Mouse (Mus musculus) intestine, embryonic 15.5 days (tissue): Measurements from ENCODE around the gene Chkb. TPM values are rescaled to one million over a fixed set of nuclear protein-coding genes. Genes with fewer than 3 reads are reported as not detected.

Source experiments
- ATAC-seq: fragments of 200-750 bp; cut with Nextera tagmentation; 2 replicates; pipeline ENCODE4 v1.8.0; 2017; ENCODE audit warnings: moderate TSS enrichment, moderate library complexity
- H3K27ac ChIP-seq: fragments of 300-500 bp; sonication (generic); 2 replicates; pipeline ENCODE4 v1.5.1; 2015; ENCODE audit warnings: mild to moderate bottlenecking, inconsistent platforms
- H3K27me3 ChIP-seq: fragments of 300-500 bp; sonication (generic); replicated peaks from 2 replicates; pipeline ENCODE4 v1.6.1; 2015; ENCODE audit warnings: inconsistent platforms
- H3K36me3 ChIP-seq: fragments of 300-500 bp; sonication (generic); 2 replicates; pipeline ENCODE4 v1.6.1; 2015; ENCODE audit warnings: inconsistent platforms
- H3K4me1 ChIP-seq: fragments of 300-500 bp; sonication (generic); replicated peaks from 2 replicates; pipeline ENCODE4 v1.6.1; 2015; ENCODE audit warnings: inconsistent platforms
- H3K4me2 ChIP-seq: fragments of 300-500 bp; sonication (generic); replicated peaks from 2 replicates; pipeline ENCODE4 v1.6.1; 2015; ENCODE audit warnings: mild to moderate bottlenecking, inconsistent platforms
- H3K4me3 ChIP-seq: fragments of 300-500 bp; sonication (generic); replicated peaks from 2 replicates; pipeline ENCODE4 v1.5.1; 2015; ENCODE audit warnings: inconsistent platforms
- H3K9ac ChIP-seq: fragments of 300-500 bp; sonication (generic); 2 replicates; pipeline ENCODE4 v1.6.1; 2015; ENCODE audit warnings: inconsistent platforms
- H3K9me3 ChIP-seq: fragments of 300-500 bp; sonication (generic); 2 replicates; pipeline ENCODE4 v1.6.1; 2016; ENCODE audit warnings: inconsistent platforms
- WGBS: fragments of 180-500 bp; shearing (Covaris S2); methylation state at CpG from one replicate; pipeline ENCODE4 v1.1.7; 2015; 5-methylcytosine and 5-hydroxymethylcytosine counted together
- polyA plus RNA-seq: library from polyadenylated mRNA; unstranded; fragments of >200 nt; fragmentation: Nextera tagmentation; extraction: Ambion mirVana; gene quantifications from 2 replicates; pipeline ENCODE4 v1.2.1, GENCODE M21; 2015

Chkb gene
- polyA plus RNA-seq, 1 experiment from 2014 or later, result 52.6 TPM

DNA sequence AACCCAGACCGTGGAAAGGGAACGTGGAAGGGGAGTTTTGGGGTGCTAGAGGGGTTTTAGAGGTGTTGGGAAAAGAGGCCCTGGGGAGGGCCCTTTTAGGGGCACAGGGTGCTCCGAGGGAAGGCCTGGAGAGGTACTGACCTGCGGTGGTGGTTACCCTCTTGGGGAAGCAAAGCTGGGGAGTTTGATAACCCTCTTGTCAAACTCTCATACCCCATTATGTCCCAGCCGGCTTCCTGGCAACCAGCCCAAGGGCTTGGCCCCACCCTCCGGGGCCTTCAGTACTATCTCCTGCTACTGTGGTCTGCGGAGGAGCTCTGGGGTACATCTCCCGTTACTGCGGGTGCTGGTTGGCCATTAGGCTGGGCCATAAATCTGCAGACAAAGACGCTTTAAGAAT is 50.3 kb downstream of the Chkb start:
- Histone ChIP-seq H3K4me2 (peak overlapping the region; percentile 78), H3K9me3 (no peaks in the 10 kb centered on the region), H3K4me1 (peaks cover 25% of the 10 kb centered on the region), H3K27me3 (peaks cover 39% of the 10 kb centered on the region), H3K36me3 (no peaks in the 10 kb centered on the region), H3K4me3 (peak overlapping the region; percentile 36), H3K9ac (peak overlapping the region; percentile 24; the same call in 1 of the 2 replicates), H3K27ac (no peak overlapping the region)
- WGBS, result 11% methylated on average over 10 of the region's 10 CpGs
- ATAC-seq, result no peak

DNA sequence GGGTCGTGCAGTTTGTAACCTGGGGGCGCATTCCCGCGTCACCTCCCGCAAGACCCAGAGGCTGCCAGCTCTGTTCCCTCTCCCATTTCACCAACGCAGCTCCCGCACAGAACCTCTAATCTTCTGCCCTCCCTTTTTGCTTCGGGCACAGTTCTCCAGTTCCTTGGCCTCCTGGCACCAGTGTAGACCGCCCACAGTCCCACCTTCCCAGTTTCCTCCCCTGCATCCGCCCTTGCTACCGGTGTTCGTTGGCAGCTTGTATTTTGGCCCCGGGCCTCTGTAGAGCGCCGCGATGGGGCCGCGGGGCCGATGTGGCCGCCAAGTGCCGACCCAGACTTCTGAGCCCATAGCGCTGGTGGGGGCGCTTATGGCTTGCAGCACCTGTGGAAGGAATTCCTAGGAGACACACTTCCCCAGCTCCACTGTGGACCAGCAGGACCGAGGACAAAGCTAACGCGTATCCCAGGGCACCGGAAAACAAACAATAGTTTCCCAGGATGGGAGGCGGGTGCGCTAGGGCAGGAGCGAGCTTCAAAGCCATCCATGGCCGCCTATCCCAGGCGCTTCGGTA is 50.8 kb downstream of the Chkb start, which contains the start of gene Odf3b:
TSS of gene Odf3b (minus strand) at position 452 of the 571 bp plus-strand sequence.
- Histone ChIP-seq H3K4me3 (peak within 1 kb of the TSS; percentile 36), H3K27ac (no peak within 1 kb of the TSS), H3K4me2 (peak within 1 kb of the TSS; percentile 78), H3K9ac (peak within 1 kb of the TSS; percentile 24; the same call in 1 of the 2 replicates), H3K4me1 (peaks cover 27% of the 10 kb centered on the region), H3K9me3 (no peaks in the 10 kb centered on the region), H3K36me3 (no peaks in the 10 kb centered on the region), H3K27me3 (peaks cover 39% of the 10 kb centered on the region)
- 1% methylated on average over 33 of the region's 33 CpGs for WGBS
- ATAC-seq, result no peak

DNA sequence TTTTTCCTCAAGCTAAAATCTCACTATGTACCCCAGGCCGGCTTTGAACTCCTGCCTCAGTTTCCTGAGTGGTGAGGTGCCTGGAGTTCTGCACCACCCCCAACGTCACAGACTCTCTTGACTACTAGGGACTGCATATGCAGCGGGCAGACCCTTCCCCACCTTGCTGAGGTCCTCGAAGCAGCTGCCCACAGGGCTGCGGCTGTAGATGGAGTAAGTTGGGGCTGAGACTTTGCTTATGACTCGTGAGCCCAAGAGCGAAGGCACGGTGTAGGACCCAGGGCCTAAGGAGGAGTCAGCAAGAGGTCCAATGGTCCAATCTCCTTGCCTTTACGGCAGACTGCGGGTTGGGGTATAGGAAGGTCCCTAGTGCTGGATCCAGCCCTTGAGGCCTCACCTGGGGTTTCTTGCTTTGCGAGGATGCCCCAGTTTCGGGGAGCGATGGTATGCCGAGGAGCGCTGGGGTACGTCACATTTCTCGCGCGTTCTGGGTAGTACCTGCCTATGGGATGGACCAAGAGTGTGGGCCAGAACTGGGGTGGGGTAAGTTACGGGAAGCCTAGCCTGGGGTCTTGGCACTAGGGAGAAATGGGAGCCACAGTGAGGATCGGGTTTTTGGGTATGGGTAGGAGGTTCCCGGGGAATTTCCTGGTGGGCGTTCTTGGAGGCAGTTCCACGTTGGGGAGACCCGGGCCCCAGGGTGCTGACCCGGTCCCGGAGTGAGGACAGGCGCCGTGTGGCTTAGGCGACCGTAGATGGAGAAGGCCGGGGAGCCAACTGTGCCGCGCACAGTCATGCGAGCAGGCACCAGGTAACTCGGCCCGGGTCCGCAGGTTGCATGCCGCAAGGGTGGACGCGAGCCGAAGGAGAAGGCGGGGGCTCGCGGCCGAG is 51.5 kb downstream of the Chkb start:
- no peaks in the 10 kb centered on the region for H3K9me3 ChIP-seq
- WGBS, result 12% methylated on average over 46 of the region's 46 CpGs
- peaks cover 29% of the 10 kb centered on the region for H3K4me1 ChIP-seq
- ATAC-seq, result no peak
- no peaks in the 10 kb centered on the region for H3K36me3 ChIP-seq
- H3K27ac ChIP-seq, result no peak overlapping the region
- H3K4me3 ChIP-seq, result peak overlapping the region; percentile 36
- peak overlapping the region; percentile 78 for H3K4me2 ChIP-seq
- H3K27me3 ChIP-seq, result peaks cover 39% of the 10 kb centered on the region
- H3K9ac ChIP-seq, result peak overlapping the region; percentile 24; the same call in 1 of the 2 replicates

DNA sequence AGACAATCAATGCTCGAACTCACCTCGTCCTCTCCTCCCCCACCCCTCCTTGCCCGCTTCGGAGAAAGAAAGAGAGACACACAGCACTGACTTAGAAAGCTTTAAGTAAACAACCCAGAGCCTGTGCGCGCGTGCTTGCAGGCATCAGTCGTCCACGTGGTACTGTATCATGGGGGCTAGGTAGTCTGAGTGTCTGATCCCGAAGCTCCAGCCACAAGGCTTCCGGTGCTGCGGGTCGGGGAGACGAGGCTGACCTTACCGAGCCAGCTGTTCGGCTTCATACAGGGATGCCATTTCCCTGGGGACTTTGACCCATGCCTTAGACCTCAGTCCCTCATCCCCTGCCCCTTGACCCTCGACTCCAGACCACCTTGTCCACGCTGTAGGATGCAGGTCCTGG is 52.3 kb downstream of the Chkb start:
- no peaks in the 10 kb centered on the region for H3K9me3 ChIP-seq
- no peak overlapping the region for H3K9ac ChIP-seq
- peak overlapping the region; percentile 34 for H3K4me2 ChIP-seq
- no peak for ATAC-seq
- 5% methylated on average over 18 of the region's 18 CpGs for WGBS
- H3K27me3 ChIP-seq, result peaks cover 35% of the 10 kb centered on the region
- H3K36me3 ChIP-seq, result peaks cover 1% of the 10 kb centered on the region; the same call in 1 of the 2 replicates
- H3K4me1 ChIP-seq, result peaks cover 37% of the 10 kb centered on the region
- H3K4me3 ChIP-seq, result no peak overlapping the region; the same call in 1 of the 2 replicates
- no peak overlapping the region for H3K27ac ChIP-seq

DNA sequence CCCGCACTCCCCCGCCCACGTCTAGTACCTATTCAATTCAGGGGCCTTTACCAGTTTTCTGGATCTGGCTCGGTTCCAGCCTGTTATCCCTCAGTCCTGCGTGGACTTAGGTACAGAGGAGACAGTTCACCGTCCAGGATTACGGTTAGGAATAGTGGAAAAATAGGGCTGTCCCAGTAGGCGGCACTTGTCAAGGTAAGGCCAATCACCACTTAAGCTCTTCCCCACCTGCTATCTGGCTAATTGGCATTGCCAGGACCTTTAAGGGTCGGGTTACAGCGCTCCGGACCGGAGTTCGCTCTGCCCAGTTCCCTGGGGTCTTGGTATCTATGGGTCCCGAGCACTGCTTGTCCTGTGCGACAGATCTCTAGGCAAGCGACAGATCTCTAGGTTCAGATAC is 52.8 kb downstream of the Chkb start, which contains the start of gene Tymp:
TSS of gene Tymp (minus strand) at position 83 of the 400 bp plus-strand sequence.
- Histone ChIP-seq H3K27ac (no peak within 1 kb of the TSS), H3K9me3 (no peaks in the 10 kb centered on the region), H3K27me3 (peaks cover 35% of the 10 kb centered on the region), H3K9ac (no peak within 1 kb of the TSS), H3K4me1 (peaks cover 37% of the 10 kb centered on the region), H3K36me3 (peaks cover 6% of the 10 kb centered on the region), H3K4me3 (peak within 1 kb of the TSS; percentile 36; the same call in 1 of the 2 replicates), H3K4me2 (peak within 1 kb of the TSS; percentile 34)
- WGBS, result 23% methylated on average over 16 of the region's 16 CpGs
- ATAC-seq, result no peak

Other genes with a start within 250 kb of the Chkb start
- gene Plxnb2, start 249.1 kb downstream of the Chkb start, polyA plus RNA-seq, result 107 and 118 TPM in 2 replicates
- gene Dennd6b, start 233.4 kb downstream of the Chkb start, polyA plus RNA-seq, result 12.1 and 13.1 TPM in 2 replicates
- 21.6 and 23.9 TPM in 2 replicates for gene Ppp6r2, start 218.4 kb downstream of the Chkb start, polyA plus RNA-seq
- 35.1 and 38.8 TPM in 2 replicates for gene Sbf1, start 114.6 kb downstream of the Chkb start, polyA plus RNA-seq
- gene Adm2, start 107.2 kb downstream of the Chkb start, polyA plus RNA-seq, result 1.4 and 1.5 TPM in 2 replicates
- 0.32 and 0.36 TPM in 2 replicates for gene Miox, start 95.5 kb downstream of the Chkb start, polyA plus RNA-seq
- 55.2 and 58.0 TPM in 2 replicates for gene Lmf2, start 74.2 kb downstream of the Chkb start, polyA plus RNA-seq
- 131 and 138 TPM in 2 replicates for gene Ncaph2, start 74.2 kb downstream of the Chkb start, polyA plus RNA-seq
- 10.4 and 12.8 TPM in 2 replicates for gene Sco2, start 56.1 kb downstream of the Chkb start, polyA plus RNA-seq
- gene Tymp, start 52.9 kb downstream of the Chkb start, polyA plus RNA-seq, result 1.4 and 1.5 TPM in 2 replicates
- 0.37 and 0.67 TPM in 2 replicates for gene Odf3b, start 50.6 kb downstream of the Chkb start, polyA plus RNA-seq
- gene Klhdc7b, start 45.0 kb downstream of the Chkb start, polyA plus RNA-seq, result not detected in 2 replicates
- gene Syce3, start 19.4 kb downstream of the Chkb start, polyA plus RNA-seq, result 0.72 TPM in 1 of 2 replicates, not detected in the other
- gene Cpt1b, start 4.0 kb downstream of the Chkb start, polyA plus RNA-seq, result 0.47 and 0.69 TPM in 2 replicates
- 2.5 and 2.8 TPM in 2 replicates for gene C730034F03Rik, start 319 bp downstream of the Chkb start, polyA plus RNA-seq
- not detected in 2 replicates for gene Gm44502, start 212 bp downstream of the Chkb start, polyA plus RNA-seq
- 4.1 and 4.5 TPM in 2 replicates for gene Mapk8ip2, start 24.0 kb upstream of the Chkb start, polyA plus RNA-seq
- gene Arsa, start 47.5 kb upstream of the Chkb start, polyA plus RNA-seq, result 22.5 and 26.0 TPM in 2 replicates
- gene Shank3, start 69.7 kb upstream of the Chkb start, polyA plus RNA-seq, result 1.2 and 1.3 TPM in 2 replicates
- gene Acr, start 138.4 kb upstream of the Chkb start, polyA plus RNA-seq, result not detected in 2 replicates
- 29.9 and 30.7 TPM in 2 replicates for gene Rabl2, start 162.0 kb upstream of the Chkb start, polyA plus RNA-seq